Mouse (Mus musculus) spleen, embryonic (tissue): ENCODE data around the gene Ube4b.
"Not testable (repeated sequence)": the region's sequence is repeated elsewhere in the genome, so short reads cannot be mapped to it uniquely, and the experiment has no call there.

Source experiments
- CTCF ChIA-PET: fragments of 350-600 bp; sonication (Branson Sonifier 250); formaldehyde crosslinking; loops from one replicate; lab custom pipeline; 2022; lab: Charles Lee

Gene Ube4b

DNA sequence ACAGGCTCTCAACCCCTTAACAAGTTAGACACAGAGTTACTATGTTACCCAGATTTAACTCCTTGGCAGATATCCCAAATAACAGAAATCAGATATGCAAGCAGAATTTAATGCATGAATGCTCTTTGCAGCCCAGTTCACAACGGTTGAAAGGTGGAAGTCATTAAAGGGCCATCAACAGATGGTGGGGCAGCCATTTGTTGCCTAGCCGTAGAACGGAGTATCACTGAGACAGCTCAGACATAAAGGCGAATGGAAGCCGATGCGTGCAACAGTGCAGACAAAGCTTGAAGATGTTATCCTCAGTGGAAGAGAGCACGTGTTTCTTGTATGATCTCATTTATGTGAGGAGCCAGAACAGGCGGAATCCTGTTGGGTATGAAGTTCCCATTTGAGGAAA is 14.0 kb upstream of the Ube4b start:
- CTCF ChIA-PET: interaction anchor here (0.6 kb wide), 2 partner anchors 74 to 1793 kb away, joined by 3 to 12 read pairs; no protein-coding TSS in a partner anchor

DNA sequence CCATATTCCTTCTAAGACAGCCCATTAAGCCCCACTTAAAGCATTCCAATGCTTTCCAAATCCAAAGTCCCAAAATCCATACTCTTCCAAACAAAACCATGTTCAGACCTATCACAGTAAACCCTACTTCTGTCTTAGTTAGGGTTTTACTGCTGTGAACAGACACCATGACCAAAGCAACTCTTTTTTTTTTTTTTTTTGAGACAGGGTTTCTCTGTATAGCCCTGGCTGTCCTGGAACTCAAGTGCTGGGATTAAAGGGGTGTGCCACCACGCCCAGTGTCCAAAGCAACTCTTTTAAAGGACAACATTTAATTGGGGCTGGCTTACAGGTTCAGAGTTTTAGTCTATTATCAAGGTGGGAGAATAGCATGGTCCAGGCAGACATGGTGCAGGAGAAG is 5.3 kb upstream of the Ube4b start:
- CTCF ChIA-PET: not testable (repeated sequence)

DNA sequence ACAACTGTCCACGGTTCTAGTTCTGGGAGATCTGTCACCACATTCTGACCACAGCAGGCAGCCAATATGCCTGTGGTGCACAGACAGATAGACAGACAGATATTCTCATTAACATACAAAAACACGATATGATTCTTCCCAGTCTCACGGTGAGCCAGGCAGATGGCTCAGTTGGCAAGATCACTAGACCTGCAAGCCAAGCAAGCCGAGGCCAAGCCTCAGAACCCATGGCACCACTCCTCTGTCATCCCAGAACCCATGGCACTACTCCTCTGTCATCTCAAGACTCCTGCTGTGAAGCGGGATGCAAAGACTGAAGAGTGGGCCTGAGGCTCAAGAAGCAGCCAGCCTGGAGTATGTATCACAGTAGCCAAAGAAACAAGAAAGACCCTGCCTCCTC is 3.0 kb upstream of the Ube4b start:
- CTCF ChIA-PET: no interaction called here

DNA sequence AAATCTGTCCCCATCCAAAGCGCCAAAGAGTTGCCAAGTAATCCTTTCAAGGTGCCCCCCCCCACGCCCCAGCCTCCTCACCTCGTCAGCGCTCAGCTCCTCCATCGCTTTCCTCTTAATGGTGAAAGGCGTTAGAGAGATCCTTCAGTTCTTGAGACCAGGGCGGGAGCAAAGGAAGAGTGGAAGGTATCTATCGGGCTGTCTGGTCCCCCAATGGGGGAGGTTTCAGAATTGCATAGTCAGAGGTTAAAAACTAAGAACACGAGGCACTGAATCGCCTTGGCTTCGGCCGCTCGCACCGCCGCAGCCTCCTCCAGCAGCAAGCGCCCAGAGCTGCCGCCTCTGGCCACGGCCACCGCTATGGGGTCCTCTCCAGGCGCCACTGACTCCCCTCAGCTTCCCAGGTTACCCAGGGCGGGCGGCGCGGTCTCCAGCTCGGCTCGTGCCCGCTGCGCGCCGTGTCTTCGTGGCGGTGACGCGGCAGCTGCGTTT is 702 bp downstream of the Ube4b start:
- CTCF ChIA-PET: no interaction called here

DNA sequence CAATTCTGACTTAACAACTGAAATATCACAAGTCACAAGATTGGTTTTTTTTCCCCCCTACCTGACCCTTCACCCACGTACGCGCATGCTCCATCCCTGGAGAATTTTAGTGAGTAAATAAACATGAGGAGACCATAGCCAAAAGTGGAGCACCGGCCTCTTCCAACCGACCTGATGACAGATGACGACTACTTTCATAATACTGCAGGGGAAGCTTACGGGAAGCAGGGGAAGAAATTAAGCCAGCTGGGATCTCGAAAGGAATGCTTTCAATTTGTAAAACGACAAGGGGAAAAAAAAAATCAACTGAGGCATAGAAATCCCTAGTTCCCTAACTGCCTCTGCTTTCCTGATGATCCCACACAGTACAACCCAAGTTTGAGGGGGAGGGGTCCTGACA is 1.8 kb downstream of the Ube4b start:
- CTCF ChIA-PET: interaction anchor here (0.6 kb wide), 1 partner anchor 819 kb away, joined by 4 read pairs; no protein-coding TSS in a partner anchor

DNA sequence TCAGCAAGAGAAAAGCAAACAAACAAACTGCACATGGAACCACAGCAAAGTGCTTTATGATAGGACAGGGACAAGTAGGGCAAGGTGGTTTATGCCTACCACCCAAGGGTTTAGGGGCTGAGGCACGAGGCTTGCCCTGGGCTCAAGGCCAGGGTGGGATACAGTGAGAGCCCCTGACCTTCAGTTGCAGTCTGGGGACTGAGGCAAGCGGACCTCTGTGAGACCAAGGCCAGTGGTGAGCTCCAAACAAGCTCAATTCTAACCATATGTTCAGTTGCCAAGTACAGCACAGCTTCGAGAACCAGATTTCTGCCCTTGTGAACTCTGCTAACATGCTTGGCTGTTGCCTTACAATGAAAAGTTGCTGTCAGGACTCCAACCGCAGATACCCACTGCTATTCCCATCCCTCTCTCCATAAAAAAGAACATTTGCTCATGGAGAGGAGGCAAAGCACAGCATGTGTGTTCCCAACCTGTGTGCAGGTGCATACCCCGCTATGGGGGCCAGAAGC is 8.6 kb downstream of the Ube4b start:
- CTCF ChIA-PET: no interaction called here

DNA sequence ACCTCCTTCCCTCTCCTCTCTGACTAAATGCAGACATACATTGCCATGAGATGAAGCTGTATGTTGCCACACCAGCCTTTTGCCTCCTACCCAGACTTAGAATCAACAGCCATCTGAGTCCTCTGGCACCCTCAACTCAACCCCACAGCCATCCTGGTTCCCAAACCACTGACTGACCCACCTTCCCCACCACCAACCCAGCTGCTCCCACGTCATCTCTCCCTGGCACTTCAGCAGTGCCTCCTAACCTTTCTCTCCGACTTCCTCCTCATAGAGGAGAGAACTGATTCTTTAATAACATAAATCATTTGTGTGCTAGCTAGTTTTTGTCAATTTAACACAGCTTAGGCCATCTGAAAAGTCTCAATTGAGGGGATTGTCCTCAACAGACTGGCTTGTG is 9.6 kb downstream of the Ube4b start:
- CTCF ChIA-PET: interaction anchor here (0.6 kb wide), 1 partner anchor 43 kb away, joined by 9 read pairs; no protein-coding TSS in a partner anchor

DNA sequence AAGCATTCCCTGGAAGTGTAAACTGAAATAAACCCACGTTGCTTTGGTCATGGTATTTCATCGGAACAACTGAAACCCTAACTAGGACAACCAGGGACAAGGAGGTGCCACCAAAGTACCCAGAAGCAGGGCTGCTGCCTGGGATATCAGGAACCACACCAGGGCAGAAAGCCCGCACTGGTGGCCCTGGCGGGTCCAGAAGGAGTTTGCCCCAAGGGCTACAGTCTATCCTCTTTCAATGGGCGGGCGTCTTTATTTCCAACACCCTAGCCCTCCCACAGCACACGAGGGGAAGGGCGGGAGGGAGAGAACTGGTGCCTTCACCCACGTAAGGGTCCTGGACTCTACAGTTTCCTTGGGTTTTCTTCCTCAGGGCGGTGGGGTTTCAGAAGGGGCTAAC is 10.1 kb downstream of the Ube4b start:
- CTCF ChIA-PET: no interaction called here

DNA sequence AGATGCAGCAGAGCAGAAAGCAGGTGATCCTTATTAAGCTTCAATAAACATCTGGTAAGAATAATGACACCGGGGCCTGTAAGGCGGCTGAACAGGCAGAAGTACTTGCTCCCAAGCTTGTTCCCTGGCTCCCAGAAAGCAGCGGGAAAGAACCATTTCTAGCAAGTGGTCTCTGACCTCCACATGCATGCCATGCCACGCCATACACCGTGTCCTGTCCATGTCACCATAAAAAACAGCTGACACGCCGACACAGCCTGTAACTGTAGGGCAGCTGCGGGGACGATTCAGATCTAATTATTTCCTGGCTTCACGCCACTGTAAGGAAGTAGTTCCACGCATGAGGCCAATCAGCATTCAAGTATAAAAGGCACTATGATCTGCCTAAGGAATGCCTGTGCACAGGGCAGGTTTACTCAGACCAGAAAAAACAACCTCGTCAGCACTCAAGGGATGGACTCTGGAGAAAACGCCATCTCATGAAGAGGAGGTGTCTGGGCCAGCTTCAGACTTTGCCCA is 10.8 kb downstream of the Ube4b start:
- CTCF ChIA-PET: no interaction called here

DNA sequence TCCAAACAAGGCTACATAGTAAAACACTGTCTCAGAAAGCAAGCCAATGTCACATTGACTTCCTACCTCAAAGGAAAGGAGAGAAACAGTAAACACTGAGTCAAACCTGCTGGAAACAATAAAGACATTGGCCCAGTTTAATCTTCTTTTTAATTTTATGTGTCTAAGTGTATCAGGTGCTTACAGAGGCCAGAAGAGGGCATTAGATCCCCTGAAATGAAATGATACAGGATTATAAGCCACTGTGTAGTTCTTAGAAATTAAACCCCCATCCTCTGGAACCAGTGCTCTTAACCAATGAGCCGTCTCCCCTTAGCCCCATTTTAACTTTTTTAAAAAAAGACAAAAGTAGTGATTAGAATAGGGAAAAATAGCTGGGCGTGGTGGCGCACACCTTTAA is 12.3 kb downstream of the Ube4b start:
- CTCF ChIA-PET: interaction anchor here (1.0 to 1.2 kb wide), 2 partner anchors 20 to 42 kb away, joined by 3 to 4 read pairs; no protein-coding TSS in a partner anchor

DNA sequence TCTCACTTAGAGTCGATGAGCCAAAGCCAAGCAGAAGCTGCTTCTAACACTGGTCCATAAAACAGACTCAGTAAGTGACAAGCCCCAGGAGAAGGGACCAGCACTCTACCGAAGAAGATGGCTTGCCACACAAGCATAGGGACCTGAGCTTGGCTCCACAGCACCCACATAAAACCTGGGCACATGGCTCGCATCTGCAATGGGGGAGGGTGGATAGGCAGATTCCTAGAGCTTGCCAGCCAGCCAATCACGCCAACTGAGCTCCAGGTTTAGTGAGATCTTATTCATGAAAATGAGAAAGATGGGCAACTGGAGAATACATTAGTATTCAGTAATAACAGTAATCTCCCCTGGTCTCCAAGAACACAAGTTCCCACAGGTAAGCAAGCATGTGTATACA is 16.8 kb downstream of the Ube4b start:
- CTCF ChIA-PET: interaction anchor here (0.7 kb wide), 1 partner anchor 313 kb away, joined by 9 read pairs; no protein-coding TSS in a partner anchor

DNA sequence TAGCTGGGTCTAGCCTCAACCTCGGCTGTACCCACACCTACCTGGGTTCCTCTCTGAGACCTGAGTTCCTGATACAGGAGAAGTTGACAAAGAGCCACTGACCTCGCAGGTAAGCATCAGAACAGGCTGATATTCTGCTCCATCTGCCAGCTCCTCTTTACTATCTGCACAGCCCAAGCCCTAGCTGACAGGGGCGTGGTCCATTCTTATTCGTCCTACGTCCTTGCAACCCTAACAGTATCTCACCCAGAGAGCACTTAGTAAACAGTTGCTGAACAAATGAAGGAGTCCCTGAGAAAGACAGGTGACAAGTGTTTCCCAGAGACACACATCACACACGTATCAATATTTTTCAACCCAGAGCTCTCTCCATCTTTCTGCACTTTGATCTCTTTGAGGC is 18.2 kb downstream of the Ube4b start:
- CTCF ChIA-PET: interaction anchor here (0.6 kb wide), 1 partner anchor 43 kb away, joined by 4 read pairs; no protein-coding TSS in a partner anchor

DNA sequence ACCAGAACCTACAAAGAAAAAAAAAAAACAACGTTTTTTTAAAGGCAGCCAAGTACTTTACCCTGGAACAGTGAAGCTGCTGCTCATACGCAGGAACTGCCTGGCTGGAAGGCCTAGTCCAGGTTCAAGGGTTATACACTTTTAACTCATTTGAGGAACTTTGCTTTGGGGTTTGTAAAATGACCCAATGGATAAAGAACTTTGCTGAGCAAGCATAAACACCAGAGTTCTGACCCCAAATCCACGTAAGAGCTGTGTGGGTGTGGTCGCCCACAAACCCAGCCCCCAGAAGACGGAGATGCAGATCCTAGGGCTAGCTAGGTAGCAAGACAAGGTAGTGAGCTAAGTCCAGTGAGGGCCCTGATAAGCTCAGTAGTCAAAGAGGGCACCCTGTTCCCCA is 19.1 kb downstream of the Ube4b start:
- CTCF ChIA-PET: interaction anchor here (0.6 kb wide), 1 partner anchor 8 kb away, joined by 3 read pairs; no protein-coding TSS in a partner anchor

DNA sequence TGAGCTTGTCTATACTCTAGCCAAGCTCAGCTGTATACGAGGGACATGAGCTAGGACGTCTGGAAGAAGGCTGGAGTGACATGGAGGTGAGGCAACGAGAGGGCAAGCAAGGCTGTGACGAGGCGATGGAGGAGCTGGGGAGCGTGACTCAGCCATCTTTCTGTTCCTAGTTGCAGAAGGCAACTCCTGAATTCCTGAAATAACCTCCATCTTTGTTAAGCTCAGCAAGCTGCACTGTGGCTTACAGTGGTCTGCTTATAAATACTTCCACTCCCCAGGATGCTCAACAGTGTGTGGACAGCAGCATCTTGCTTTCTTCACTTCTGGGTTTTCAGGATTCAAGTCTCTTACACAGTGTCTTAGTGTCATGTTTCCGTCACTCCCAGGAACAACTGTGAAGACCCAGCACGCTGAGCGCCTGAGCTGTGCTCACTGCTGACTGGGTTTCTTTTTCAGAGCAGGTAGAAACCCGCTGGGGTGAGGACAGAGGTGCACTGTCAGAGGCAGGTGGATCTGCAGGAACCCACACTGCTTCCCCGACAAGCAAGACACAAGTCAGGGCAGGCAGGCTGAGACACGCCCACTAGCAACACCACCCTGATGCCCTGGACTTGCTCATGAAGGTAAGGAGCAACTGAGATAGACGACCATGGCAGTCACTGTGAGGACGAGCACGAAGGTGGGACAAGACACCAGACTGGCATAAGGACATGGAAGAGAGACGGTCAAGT is 20.7 kb downstream of the Ube4b start:
- CTCF ChIA-PET: no interaction called here

DNA sequence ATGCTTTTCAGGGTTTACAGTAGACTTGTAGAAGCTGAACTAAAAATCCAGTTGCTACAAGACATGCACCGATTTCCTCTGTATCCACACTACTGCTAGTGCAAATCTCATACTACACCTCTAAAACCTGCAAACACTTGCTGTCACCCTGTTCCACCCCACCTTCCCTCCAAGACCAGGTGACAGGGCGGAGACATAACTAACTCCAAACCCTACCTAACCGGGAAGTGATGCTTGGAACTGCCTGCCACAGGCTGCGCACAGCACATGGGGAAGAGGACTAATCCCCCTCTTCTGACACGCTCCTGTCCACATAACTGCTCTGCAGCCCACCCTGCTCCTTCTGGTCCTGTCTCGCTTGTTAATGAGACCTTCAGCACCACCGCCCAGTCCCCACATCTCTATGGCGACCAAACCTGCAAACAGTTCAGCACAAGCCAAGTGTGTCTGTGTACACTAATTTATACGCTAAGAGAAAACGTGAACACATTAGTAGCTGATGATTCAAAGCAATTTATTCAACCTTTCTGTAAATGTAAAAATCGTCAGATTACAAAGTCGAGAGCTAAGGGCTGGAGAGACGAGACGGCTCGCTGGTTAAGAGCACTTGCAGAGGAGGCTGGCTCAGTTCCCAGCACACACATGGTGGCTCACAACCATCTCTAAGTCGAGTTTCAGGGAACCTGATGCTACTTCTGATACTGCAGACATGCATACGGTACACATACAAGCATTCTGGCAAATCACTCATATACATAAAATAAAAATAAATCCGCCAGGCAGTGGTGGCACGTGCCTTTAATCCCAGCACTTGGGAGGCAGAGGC is 21.7 kb downstream of the Ube4b start:
- CTCF ChIA-PET: no interaction called here

DNA sequence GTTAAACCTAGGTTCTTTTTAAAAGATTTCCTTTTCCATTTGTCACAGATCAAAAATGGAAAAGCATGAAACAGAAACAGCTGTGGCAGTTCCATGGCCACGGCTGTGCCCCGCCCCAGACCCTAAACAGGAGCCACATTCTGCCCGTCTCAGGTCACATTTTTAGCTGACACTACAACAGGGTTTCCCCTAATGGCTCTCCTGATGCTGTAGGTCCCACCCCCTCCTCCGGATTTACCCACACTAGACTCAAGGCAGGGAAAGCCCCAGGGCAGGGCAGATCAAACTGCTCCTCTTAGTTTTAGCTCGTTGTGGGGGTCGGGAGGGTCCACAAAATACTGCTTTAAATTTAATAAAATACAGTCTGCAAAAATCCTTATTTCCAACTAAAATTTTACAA is 23.5 kb downstream of the Ube4b start:
- CTCF ChIA-PET: no interaction called here

DNA sequence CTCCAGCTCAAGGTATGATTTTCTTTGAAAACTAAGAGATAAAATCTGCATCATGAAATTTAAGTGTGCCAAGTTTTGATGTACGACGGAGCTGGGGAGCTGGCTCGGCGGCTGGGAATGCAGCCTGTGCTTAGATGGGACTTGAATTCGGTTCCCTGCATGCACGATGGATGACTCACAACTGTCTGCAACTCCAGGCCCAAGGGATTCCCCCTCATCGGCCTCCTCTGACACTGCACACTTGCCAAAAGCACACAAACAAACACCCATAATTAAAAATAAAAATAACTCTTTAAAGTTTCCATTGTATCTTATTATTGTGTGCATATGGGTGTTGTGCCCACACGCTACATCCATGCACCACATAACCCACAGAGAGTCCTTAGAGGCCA is 25.0 kb downstream of the Ube4b start:
- CTCF ChIA-PET: no interaction called here

DNA sequence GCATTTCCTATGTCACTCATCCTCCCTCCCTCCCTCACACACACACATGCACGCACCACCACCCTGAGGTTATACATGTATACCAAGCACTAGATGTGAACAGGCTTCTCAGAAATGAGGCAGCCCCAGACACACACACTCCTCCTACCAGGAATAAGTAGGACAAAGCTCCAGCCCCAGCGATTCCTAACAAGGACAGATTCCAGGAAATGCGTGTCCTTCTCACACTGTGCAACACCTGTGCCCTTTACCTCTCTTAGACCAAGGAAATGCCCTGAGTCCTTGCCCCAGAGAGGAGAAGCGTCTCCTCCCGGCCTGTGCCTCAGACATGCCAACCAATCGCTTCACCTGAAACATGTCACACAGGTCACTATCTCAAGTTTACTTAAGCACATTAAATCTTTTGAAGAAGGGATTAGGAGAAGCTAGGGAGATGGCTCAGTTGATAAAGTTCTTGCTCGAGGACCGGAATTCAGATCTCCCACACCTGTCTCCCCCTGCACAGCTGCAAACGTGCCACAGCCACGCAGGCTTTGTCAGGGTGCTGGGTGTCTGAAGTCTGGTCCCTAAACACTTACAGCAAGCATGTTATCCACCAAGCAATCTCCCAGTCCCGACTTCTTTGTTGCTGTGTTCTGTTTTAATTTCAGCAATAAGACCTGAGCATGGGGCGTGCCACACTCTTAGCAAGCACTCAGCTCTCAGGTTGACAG is 25.5 kb downstream of the Ube4b start:
- CTCF ChIA-PET: no interaction called here

DNA sequence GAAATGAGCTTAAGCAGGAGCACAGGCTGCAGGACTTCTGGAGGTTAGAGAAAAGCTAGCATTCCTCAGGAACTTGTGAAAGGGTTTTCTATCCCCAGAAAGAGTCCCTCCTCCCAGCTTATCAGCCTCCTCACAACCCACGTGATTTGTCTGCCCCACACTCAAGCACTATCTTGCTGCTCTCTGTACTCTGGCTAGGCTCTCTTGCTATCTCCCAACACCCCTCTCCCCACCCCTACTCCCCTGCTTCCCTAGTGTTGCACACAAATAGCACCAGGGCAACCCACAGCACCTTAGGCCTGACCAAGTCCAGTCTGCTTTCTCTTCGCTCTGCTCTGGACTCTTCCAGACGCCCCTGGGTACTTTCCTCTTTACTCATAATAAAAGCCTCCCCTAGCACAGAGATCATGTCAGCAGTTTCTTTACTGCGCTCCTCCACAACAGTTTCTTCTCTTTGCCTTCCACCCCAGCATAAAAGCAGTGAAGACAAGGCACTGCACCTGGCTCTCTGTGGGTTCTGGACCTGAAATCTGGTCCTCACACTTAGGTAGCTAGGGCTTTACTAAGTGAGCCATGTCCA is 27.1 kb downstream of the Ube4b start:
- CTCF ChIA-PET: interaction anchor here (0.6 to 0.7 kb wide), 2 partner anchors 8 to 135 kb away, joined by 3 to 5 read pairs; no protein-coding TSS in a partner anchor

DNA sequence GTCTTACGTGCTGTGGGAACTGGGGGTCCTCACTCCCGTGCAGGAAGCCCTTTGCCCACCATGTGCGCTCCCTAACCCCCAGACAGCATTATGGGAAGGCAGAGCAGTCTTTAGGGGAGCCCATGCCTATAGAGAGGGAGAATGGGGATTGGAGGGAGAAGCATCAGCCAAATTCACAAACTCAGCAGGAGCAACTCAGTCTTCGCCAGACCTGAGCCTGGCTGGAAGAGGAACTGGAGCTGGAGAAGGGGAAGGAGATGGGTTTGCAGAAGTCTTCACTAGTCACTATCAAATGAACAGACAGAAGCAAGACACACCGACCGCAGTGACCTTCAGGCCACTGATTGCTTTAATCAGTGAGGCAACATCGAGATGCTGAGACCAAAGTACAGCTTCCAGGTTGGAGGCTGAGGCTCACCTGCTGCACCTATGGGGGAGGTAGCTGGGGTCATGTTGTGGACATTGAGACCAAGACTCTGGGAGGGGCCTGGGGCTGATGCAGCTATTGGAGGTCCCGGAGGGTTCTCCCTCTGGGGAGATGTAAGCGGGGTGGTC is 28.3 kb downstream of the Ube4b start:
- CTCF ChIA-PET: no interaction called here
